Mouse (Mus musculus) ES-Bruce4 (cell line): ENCODE data around the gene Myo6.

Source experiments
- CTCF ChIP-seq: IDR thresholded peaks from one replicate; pipeline ENCODE4 v1.8.1; 2011; ENCODE audit warnings: low read depth, low read length
- EP300 ChIP-seq: IDR thresholded peaks from 2 replicates; pipeline ENCODE4 v1.6.1; 2011; ENCODE audit warnings: low read depth, low read length; ENCODE audit not compliant: insufficient read depth
- POLR2A ChIP-seq: IDR thresholded peaks from one replicate; pipeline ENCODE4 v1.8.1; 2011; ENCODE audit warnings: low read length; ENCODE audit not compliant: insufficient read depth

DNA sequence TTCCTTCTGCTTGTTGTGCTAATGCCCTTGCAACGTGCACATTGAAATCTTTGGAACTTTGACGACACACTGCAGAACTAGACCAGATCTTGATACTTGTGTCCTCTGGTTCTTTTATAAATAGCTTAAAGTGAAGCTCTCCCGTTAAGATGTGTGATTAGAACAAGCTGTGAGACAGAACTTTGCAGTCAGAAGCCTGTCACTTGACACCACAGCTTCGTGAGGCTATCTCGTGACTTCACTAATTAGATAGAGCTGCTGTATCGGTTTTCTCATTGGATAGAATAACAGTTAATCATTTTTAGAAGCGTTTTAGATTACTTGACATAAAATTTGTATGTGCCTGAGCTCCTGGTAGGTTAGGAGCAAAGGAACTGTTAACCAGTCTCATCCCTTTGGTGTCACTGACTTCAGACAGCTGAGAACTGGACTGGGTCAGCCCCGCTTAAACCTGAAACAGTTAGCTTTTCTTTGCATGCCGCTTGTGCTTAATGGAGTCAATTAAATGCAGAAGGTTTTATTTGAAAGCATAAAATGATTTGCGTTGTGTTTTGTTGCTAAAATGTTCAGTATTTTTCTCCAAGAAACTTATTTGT lies 18.7 kb upstream of the Myo6 start:
- TF ChIP-seq CTCF (no peak), POLR2A (no peak), EP300 (no peak)
